Mouse (Mus musculus) adrenal gland, postnatal 4 days (tissue): ENCODE data around the gene Zfp458. TPM values are rescaled to one million over a fixed set of nuclear protein-coding genes. Genes with fewer than 3 reads are reported as not detected.
"Not testable (repeated sequence)": the region's sequence is repeated elsewhere in the genome, so short reads cannot be mapped to it uniquely, and the experiment has no call there.

Experiments
- DNase-seq, 2 experiments: peaks; one replicate each; pipeline ENCODE4 v3.0.0; 2021 to 2022; ENCODE audit warnings: low spot score in 2 of 2, mixed read lengths in 2 of 2
- long read RNA-seq, 2 experiments: library from polyadenylated mRNA; stranded (forward); transcript quantifications; one replicate each; pipeline ENCODE4 v2.0.0; 2021
- total RNA-seq, 2 experiments: library from RNA; stranded (reverse); gene quantifications; 2 replicates each; pipeline ENCODE4 v1.2.3; 2021

Zfp458 gene
- 1 to 10 TPM; 6.2 to 6.9 TPM for total RNA-seq
- long read RNA-seq, experiment 1: 0 reads
- long read RNA-seq, experiment 2, full-length matches to known transcripts: 6 of 7 reads
- long read RNA-seq, experiment 2, partial matches to known transcripts: 0 of 7 reads
- long read RNA-seq, experiment 2, other reads (novel, unspliced or antisense): 1 of 7 reads

DNA sequence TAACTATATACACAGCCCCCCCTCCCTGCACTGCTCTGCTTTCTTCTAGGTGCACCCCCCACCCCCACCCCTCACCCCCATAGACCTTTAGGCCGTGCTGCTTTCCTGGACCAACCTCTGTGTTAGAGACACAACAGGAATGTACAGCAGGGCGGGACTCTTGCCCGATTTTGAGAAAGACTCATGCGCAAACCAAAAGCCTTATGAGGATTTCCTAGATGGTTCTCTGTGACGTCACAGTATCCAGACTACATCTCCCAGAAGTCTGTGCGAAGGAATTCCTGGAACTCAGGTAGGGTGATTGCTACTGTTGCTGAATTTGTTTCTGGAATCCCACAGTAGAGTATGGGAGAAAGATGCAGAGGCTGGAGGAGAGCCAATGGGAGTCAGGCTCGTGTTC, at the start of gene Zfp458:
Gene Zfp458 (minus strand): TSS at position 153 of the 400 bp plus-strand sequence.
- no peak for DNase-seq

DNA sequence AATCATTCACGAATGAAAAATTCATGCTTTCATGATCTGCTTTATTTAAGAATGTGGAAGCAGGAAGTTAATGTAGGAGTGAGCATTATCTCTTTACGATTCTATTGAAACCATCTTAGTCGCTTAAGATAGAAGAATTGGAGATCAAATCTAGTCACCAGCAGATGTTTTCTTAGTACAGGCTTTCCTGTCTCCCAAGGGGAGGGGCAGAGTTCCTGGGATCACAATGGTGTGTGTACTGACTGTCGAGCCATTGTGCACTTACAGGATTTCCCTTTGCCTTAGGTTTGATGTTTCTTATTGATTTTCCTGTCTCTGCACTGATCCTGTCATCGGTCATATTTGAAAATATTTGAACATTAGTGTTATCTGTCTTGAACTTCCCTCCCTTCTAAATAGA, 28.5 kb upstream of the Zfp458 start:
- no peak for DNase-seq

DNA sequence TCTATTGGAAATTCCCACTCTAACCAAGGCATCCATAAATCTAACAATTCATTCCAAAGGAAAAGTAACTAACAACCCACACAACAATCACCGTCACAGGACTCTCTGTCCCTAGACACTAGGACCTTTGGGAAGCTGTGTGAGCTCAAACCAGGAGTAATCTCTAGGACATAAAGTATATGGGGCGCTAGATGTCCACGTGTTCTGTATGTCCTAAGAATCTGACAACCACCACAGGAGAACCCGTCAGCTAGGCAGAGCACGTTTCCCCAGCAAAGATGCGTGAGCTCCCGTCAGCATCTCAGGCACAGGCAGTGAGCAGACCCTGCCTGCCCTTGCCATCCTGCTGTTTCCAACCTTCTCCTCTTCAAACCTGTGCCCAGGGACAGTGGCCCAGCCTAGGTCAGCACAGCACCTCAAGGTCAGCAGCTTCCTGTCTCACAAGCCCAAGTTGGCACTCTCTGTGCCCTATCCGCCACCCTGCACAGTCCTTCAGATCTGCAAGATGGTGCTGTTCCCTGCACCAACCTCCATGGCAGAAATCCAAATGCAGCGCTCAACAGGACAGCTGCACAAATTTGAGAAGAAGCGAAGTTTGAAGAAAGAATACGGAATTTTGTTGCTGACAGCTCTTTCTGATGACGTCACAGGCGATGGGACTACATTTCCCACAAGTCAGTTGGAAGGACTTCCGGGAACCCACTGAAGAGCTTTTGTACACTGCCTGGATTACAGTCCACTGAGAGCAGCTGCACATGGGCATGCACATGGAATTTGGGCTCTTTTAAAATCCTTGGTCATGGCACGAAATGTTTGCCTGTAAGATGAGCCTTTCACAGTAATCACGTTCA, 27.8 kb upstream of the Zfp458 start, which contains the start of gene Zfp457:
Gene Zfp457 (minus strand): TSS at position 664 of the 851 bp plus-strand sequence.
- peak; percentile 33 to 66 for DNase-seq

DNA sequence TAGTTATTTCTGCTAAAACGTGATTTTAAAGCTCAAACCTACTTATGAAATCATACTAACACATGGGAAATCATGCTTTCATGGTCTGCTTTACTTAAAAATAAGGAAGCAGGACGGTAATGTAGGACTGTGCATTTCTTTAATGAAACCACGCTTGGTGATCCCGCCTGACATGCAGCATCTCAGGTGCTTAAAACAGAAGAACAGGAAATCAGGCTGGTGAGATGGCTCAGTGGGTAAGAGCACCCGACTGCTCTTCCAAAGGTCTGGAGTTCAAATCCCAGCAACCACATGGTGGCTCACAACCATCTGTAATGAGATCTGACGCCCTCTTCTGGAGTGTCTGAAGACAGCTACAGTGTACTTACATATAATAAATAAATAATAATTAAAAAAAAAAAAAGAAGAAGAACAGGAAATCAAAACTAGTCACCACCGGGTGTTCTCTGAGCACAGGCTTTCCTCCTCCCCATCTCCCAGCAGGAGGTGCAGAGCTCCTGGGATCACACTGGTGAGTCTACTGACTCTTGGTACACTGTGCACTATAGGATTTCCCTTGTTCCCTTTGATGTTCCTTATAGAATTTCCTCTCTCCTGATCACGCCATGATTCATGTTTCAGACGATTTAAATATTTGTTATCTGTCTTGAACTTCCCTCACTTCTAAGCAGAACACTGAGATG, 8.7 kb downstream of the Zfp458 start:
- DNase-seq: not testable (repeated sequence)

DNA sequence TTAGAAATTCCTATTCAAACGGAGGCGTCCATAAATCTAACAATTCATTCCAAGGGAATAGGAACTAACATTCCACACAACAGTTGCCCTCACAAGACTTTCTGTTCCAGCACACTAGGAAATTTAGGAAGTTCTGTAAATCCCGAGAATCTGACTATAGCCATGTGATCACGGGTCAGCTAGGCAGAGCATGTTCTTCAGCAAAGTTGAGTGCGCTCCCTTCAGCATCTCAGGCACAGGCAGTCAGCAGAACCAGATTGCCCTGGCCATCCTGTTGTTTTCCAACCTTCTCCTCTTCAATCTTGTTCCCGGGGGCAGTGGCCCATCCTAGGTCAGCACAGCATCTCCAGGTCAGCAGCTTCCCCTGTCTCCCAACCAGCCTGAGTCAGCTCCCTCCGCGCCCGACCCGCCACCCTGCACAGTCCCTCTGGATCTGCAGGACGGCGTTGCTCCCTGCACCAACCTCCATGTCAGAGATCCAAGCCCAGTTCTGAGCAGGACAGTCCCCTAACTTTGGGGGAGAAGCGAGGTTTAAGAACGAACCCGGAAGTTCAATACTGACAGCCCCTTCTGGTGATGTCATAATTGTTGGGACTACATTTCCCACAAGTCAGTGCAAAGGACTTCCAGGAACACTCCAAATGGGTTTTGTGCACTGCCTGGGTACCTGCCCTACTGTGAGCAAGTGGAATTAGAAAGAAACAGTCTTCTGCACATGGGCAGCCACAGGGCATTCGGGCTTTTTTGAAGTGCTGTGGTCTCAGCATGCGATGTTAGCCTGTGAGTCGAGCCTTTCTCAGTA, 9.5 kb downstream of the Zfp458 start:
- peak in 1 of 2 experiments; percentile 33 for DNase-seq

DNA sequence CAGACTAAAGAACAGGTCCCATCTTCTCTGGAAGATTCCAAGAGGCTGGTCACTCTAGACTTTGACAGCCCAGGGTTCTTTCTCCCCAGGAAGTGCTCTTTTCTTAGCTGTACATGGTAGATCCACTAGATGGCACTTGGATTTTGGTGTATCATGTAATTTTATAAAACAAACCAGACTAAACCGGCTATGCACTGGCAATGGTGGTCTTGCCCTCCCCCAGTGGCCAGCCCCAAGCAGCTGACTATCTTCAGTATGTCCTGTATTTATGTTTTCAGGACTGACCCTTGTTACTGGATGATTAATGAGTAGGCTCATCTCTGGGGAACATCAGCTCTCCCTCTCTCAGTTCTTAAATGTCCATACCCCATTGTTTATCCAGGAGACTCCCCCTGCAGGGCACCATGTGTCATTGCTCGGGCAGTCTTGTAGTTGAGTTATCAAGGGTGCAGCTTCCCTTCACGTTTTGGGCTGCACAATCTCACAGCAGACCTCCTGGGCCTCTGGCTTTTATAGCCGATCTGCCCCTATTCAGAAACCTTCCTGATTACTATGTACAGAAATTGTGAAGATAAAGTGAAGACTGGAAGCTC, 64.2 kb downstream of the Zfp458 start:
- DNase-seq: no peak

Other genes with a start within 250 kb of the Zfp458 start
- gene Zfp712, start 217.3 kb downstream of the Zfp458 start, total RNA-seq: 1 to 10 TPM; 2.8 to 2.9 TPM
- gene Zfp708, start 180.5 kb downstream of the Zfp458 start, total RNA-seq: 1 to 10 TPM; 1.6 to 2.1 TPM
- gene Gm28557, start 169.9 kb downstream of the Zfp458 start, total RNA-seq: 1 to 10 TPM; 3.3 to 3.8 TPM
- gene Rslcan18, start 162.2 kb downstream of the Zfp458 start, total RNA-seq: under 1 TPM; 0.22 to 0.31 TPM
- gene Zfp759, start 156.8 kb downstream of the Zfp458 start, total RNA-seq: 1 to 10 TPM; 6.5 to 7.4 TPM
- gene Rsl1, start 105.3 kb downstream of the Zfp458 start, total RNA-seq: 1 to 10 TPM; 7.5 to 9.3 TPM
- gene Zfp455, start 84.0 kb downstream of the Zfp458 start, total RNA-seq: 1 to 10 TPM; 3.1 to 3.6 TPM
- gene Zfp457, start 28.0 kb upstream of the Zfp458 start, total RNA-seq: 1 to 10 TPM; 3.2 to 3.9 TPM
- 1 to 10 TPM; 5.0 to 5.1 TPM for gene Zfp595, start 54.1 kb upstream of the Zfp458 start, total RNA-seq
- 1 to 10 TPM; 1.3 to 2.4 TPM for gene Gm28044, start 82.1 kb upstream of the Zfp458 start, total RNA-seq
- gene Zfp953, start 82.1 kb upstream of the Zfp458 start, total RNA-seq: 1 to 10 TPM; 3.0 to 3.2 TPM
- 1 to 10 TPM; 1.1 to 1.2 TPM for gene Gm28041, start 97.3 kb upstream of the Zfp458 start, total RNA-seq
- gene Zfp456, start 97.3 kb upstream of the Zfp458 start, total RNA-seq: 1 to 10 TPM; 1.8 to 2.5 TPM
- gene Zfp429, start 121.4 kb upstream of the Zfp458 start, total RNA-seq: 1 to 10 TPM; 4.7 to 6.0 TPM
- gene Zfp459, start 143.0 kb upstream of the Zfp458 start, total RNA-seq: 1 to 10 TPM in 1 of 2 experiments, under 1 TPM in 1; 0.85 to 1.5 TPM
- gene Zfp874a, start 173.2 kb upstream of the Zfp458 start, total RNA-seq: 10 to 100 TPM; 14.9 to 15.5 TPM
- 10 to 100 TPM; 14.2 to 16.1 TPM for gene Zfp874b, start 205.8 kb upstream of the Zfp458 start, total RNA-seq
- gene Zfp58, start 222.1 kb upstream of the Zfp458 start, total RNA-seq: 1 to 10 TPM; 8.4 to 8.5 TPM
- gene Gm26965, start 247.7 kb upstream of the Zfp458 start, total RNA-seq: not detected
- 10 to 100 TPM; 18.7 to 23.0 TPM for gene Zfp87, start 247.7 kb upstream of the Zfp458 start, total RNA-seq